Mouse (Mus musculus): ENCODE results near the gene Sfi1.
"Not testable (repeated sequence)": the region's sequence is repeated elsewhere in the genome, so short reads cannot be mapped to it uniquely, and the experiment has no call there.

GRCm38 (mm10) chr11:3127303-3127795 is 65.9 kb downstream of the Sfi1 start:
- TF ChIP-seq CTCF (IDR thresholded peaks at IDR 0.05; ENCODE audit: low read depth) = 0 out of 2 replicates have a peak, but pooled peaks have one; percentile 0
- not testable (repeated sequence) for TF ChIP-seq EP300 (optimal IDR thresholded peaks at IDR 0.05)
